Mouse (Mus musculus): ENCODE results near the gene Pla2g16. TPM values are rescaled to one million over a fixed set of nuclear protein-coding genes. Genes with fewer than 3 reads are reported as not detected.

The Pla2g16 gene
- polyA plus RNA-seq, 1 experiment from 2014 or later = 23.9 TPM

- ATAC-seq (ENCODE audit: low FRiP score, low TSS enrichment) (no peak), DNase-seq (ENCODE audit: low spot score) (no peak)
- Histone ChIP-seq H3K27ac (replicated peaks) (no peak overlapping the region), H3K36me3 (ENCODE audit: control insufficient read depth, insufficient read depth, low read length) (peaks cover 11% of the 10 kb centered on the region; the same call in 1 of the 2 replicates), H3K27me3 (ENCODE audit: control insufficient read depth, insufficient read depth, low read length) (no peaks in the 10 kb centered on the region), H3K4me1 (replicated peaks; ENCODE audit: control insufficient read depth, insufficient read depth) (no peaks in the 10 kb centered on the region), H3K4me2 (replicated peaks; ENCODE audit: low read depth) (no peak overlapping the region), H3K4me3 (ENCODE audit: low read depth, low read length) (no peak overlapping the region), H3K9me3 (ENCODE audit: control insufficient read depth, low read length) (no peaks in the 10 kb centered on the region), H3K9ac (ENCODE audit: low read length) (no peak overlapping the region)
- TF ChIP-seq EP300 (optimal IDR thresholded peaks at IDR 0.05) = no peak
- no peak for TF ChIP-seq CTCF (IDR thresholded peaks at IDR 0.05; ENCODE audit: low read depth)
Measured at GRCm38 (mm10) chr19:7523781-7524180, 33.5 kb upstream of the Pla2g16 start.

- Histone ChIP-seq H3K9ac (ENCODE audit: low read length) (no peak overlapping the region), H3K4me2 (replicated peaks; ENCODE audit: low read depth) (no peak overlapping the region), H3K27me3 (ENCODE audit: control insufficient read depth, insufficient read depth, low read length) (no peaks in the 10 kb centered on the region), H3K4me1 (replicated peaks; ENCODE audit: control insufficient read depth, insufficient read depth) (no peaks in the 10 kb centered on the region), H3K4me3 (ENCODE audit: low read depth, low read length) (no peak overlapping the region), H3K9me3 (ENCODE audit: control insufficient read depth, low read length) (no peaks in the 10 kb centered on the region), H3K27ac (replicated peaks) (no peak overlapping the region), H3K36me3 (ENCODE audit: control insufficient read depth, insufficient read depth, low read length) (peaks cover 10% of the 10 kb centered on the region)
- 74% methylated on average over 3 of the region's 3 CpGs for WGBS
- TF ChIP-seq CTCF (IDR thresholded peaks at IDR 0.05; ENCODE audit: low read depth) (no peak), EP300 (optimal IDR thresholded peaks at IDR 0.05) (no peak)
- no peak for ATAC-seq (ENCODE audit: low FRiP score, low TSS enrichment)
- no peak for DNase-seq (ENCODE audit: low spot score)
Measured at GRCm38 (mm10) chr19:7524879-7525278, 32.4 kb upstream of the Pla2g16 start.

- Histone ChIP-seq H3K9ac (ENCODE audit: low read length) (no peak overlapping the region), H3K4me2 (replicated peaks; ENCODE audit: low read depth) (no peak overlapping the region), H3K27ac (replicated peaks) (no peak overlapping the region), H3K4me1 (replicated peaks; ENCODE audit: control insufficient read depth, insufficient read depth) (no peaks in the 10 kb centered on the region), H3K36me3 (ENCODE audit: control insufficient read depth, insufficient read depth, low read length) (peaks cover 11% of the 10 kb centered on the region), H3K9me3 (ENCODE audit: control insufficient read depth, low read length) (no peaks in the 10 kb centered on the region), H3K4me3 (ENCODE audit: low read depth, low read length) (no peak overlapping the region), H3K27me3 (ENCODE audit: control insufficient read depth, insufficient read depth, low read length) (no peaks in the 10 kb centered on the region)
- ATAC-seq (ENCODE audit: low FRiP score, low TSS enrichment) (peak; percentile 57; the same call in 1 of the 2 replicates), DNase-seq (ENCODE audit: low spot score) (peak; percentile 62)
- TF ChIP-seq CTCF (IDR thresholded peaks at IDR 0.05; ENCODE audit: low read depth) (peak; percentile 91), EP300 (optimal IDR thresholded peaks at IDR 0.05) (no peak)
- WGBS = 53% methylated on average over 7 of the region's 7 CpGs
Measured at GRCm38 (mm10) chr19:7528639-7529428, 28.4 kb upstream of the Pla2g16 start.

- 92% methylated on average over 5 of the region's 5 CpGs for WGBS
- ATAC-seq (ENCODE audit: low FRiP score, low TSS enrichment) (no peak), DNase-seq (ENCODE audit: low spot score) (no peak)
- TF ChIP-seq CTCF (IDR thresholded peaks at IDR 0.05; ENCODE audit: low read depth) (no peak), EP300 (optimal IDR thresholded peaks at IDR 0.05) (no peak)
- no peaks in the 10 kb centered on the region for H3K27me3 ChIP-seq (ENCODE audit: control insufficient read depth, insufficient read depth, low read length)
- H3K4me2 ChIP-seq (replicated peaks; ENCODE audit: low read depth) = no peak overlapping the region
- peaks cover 14% of the 10 kb centered on the region for H3K36me3 ChIP-seq (ENCODE audit: control insufficient read depth, insufficient read depth, low read length)
- no peaks in the 10 kb centered on the region for H3K9me3 ChIP-seq (ENCODE audit: control insufficient read depth, low read length)
- H3K4me3 ChIP-seq (ENCODE audit: low read depth, low read length) = no peak overlapping the region
- H3K4me1 ChIP-seq (replicated peaks; ENCODE audit: control insufficient read depth, insufficient read depth) = no peaks in the 10 kb centered on the region
- no peak overlapping the region for H3K27ac ChIP-seq (replicated peaks)
- no peak overlapping the region for H3K9ac ChIP-seq (ENCODE audit: low read length)
Measured at GRCm38 (mm10) chr19:7531906-7532305, 25.4 kb upstream of the Pla2g16 start.

- H3K36me3 ChIP-seq (ENCODE audit: control insufficient read depth, insufficient read depth, low read length) = peaks cover 14% of the 10 kb centered on the region
- no peak overlapping the region for H3K4me2 ChIP-seq (replicated peaks; ENCODE audit: low read depth)
- H3K9ac ChIP-seq (ENCODE audit: low read length) = no peak overlapping the region
- no peaks in the 10 kb centered on the region for H3K27me3 ChIP-seq (ENCODE audit: control insufficient read depth, insufficient read depth, low read length)
- H3K27ac ChIP-seq (replicated peaks) = no peak overlapping the region
- DNase-seq (ENCODE audit: low spot score) (no peak), ATAC-seq (ENCODE audit: low FRiP score, low TSS enrichment) (no peak)
- no peaks in the 10 kb centered on the region for H3K4me1 ChIP-seq (replicated peaks; ENCODE audit: control insufficient read depth, insufficient read depth)
- 89% methylated on average over 5 of the region's 5 CpGs for WGBS
- no peak overlapping the region for H3K4me3 ChIP-seq (ENCODE audit: low read depth, low read length)
- H3K9me3 ChIP-seq (ENCODE audit: control insufficient read depth, low read length) = no peaks in the 10 kb centered on the region
- TF ChIP-seq CTCF (IDR thresholded peaks at IDR 0.05; ENCODE audit: low read depth) = no peak
- no peak for TF ChIP-seq EP300 (optimal IDR thresholded peaks at IDR 0.05)
Measured at GRCm38 (mm10) chr19:7533891-7534290, 23.4 kb upstream of the Pla2g16 start.

- no peak overlapping the region for H3K4me2 ChIP-seq (replicated peaks; ENCODE audit: low read depth)
- no peak for TF ChIP-seq CTCF (IDR thresholded peaks at IDR 0.05; ENCODE audit: low read depth)
- DNase-seq (ENCODE audit: low spot score) (no peak), ATAC-seq (ENCODE audit: low FRiP score, low TSS enrichment) (no peak)
- H3K4me3 ChIP-seq (ENCODE audit: low read depth, low read length) = no peak overlapping the region
- H3K9ac ChIP-seq (ENCODE audit: low read length) = no peak overlapping the region
- WGBS = 96% methylated on average over 3 of the region's 3 CpGs
- no peaks in the 10 kb centered on the region for H3K36me3 ChIP-seq (ENCODE audit: control insufficient read depth, insufficient read depth, low read length)
- no peak overlapping the region for H3K27ac ChIP-seq (replicated peaks)
- H3K27me3 ChIP-seq (ENCODE audit: control insufficient read depth, insufficient read depth, low read length) = no peaks in the 10 kb centered on the region
- H3K4me1 ChIP-seq (replicated peaks; ENCODE audit: control insufficient read depth, insufficient read depth) = no peaks in the 10 kb centered on the region
- H3K9me3 ChIP-seq (ENCODE audit: control insufficient read depth, low read length) = no peaks in the 10 kb centered on the region
Measured at GRCm38 (mm10) chr19:7548924-7549323, 8.3 kb upstream of the Pla2g16 start.
